Mouse (Mus musculus) CD8-positive naive resting alpha-beta T cell, adult 57 days (primary cell): ENCODE measurements around the gene T2. TPM values are rescaled to one million over a fixed set of nuclear protein-coding genes. Genes with fewer than 3 reads are reported as not detected.

Experiments used
- total RNA-seq: library from RNA; stranded (reverse); gene quantifications from one replicate; pipeline ENCODE4 v1.2.4, GENCODE M21; 2023

T2 gene
- 0.64 TPM for total RNA-seq

DNA sequence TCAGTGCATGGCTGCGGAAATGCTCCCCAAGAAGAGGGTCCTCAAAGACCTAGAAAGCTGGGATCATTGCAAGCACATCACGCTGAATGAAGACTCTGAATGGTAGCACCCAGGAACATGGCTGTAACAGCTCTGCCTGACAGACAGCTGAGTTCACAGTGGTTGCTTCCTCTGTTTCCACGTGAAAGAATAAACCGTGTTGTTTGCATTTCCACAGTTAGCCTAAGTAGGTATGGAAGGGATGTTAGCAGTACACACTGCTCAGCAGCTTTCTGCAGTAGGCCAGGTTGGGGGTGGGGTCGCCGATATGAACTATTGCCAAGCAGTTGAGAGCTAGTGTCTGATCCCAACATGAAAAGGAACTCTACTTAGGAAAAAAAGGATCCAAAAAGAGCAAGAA lies at the start of gene T2:
Gene T2, plus strand, starts transcription at position 301 of the 400 bp plus-strand sequence.

DNA sequence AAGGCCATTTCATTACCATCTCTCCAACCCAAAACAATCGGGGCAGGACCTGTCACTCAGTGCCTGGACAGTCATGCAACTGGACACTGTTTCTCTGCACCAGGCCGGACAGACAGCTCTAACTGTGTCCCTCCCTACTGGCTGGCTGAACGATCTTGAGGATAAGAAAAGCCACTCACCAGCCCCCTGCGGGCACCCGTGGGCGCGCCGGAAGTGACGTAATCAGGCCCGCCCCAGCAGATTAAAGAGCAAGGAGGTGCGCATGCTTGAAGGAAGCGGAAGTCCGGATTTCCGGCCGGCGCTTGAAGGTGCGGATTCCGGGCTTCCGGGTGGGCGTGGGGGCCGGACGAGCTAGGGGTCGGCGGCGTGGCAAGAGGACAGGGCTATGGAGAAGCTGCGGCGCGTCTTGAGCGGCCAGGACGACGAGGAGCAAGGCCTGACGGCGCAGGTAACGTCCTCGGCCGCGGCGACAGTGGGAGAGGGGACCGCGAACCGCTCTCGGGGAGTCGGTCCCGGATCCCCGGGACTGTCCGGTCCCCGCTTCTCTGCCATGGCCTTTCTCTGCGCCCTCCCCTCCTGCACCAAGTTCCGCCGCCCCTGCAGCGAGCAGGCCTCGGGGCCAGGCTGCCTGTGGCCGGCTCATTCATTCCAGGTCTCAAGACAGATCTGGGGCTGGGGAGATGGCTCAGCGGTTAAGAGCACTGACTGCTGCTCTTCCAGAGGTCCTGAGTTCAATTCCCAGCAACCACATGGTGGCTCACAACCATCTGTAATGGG lies 44.8 kb upstream of the T2 start, which contains the start of gene Sft2d1:
Gene Sft2d1, plus strand, starts transcription at position 265 of the 777 bp plus-strand sequence.

DNA sequence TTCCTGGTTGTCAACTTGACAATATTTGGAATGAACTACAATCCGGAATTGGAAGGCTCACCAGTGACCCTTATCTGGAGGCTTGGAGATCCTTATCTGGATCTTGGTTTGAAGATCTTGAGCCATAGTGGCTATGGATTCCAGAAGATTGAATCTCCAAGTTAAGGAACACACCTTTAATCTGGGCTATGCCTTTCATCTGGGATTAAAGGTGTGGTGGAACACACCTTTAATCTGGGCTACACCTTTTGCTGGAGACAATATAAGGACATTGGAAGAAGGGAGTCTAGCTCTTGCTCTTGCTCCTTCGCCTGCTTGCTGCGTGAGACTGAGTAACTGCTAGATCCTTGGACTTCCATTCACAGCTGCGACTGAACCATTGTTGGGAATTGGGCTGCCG lies 18.6 kb upstream of the T2 start, which contains the start of gene Prr18:
Gene Prr18, plus strand, starts transcription at position 301 of the 400 bp plus-strand sequence.

DNA sequence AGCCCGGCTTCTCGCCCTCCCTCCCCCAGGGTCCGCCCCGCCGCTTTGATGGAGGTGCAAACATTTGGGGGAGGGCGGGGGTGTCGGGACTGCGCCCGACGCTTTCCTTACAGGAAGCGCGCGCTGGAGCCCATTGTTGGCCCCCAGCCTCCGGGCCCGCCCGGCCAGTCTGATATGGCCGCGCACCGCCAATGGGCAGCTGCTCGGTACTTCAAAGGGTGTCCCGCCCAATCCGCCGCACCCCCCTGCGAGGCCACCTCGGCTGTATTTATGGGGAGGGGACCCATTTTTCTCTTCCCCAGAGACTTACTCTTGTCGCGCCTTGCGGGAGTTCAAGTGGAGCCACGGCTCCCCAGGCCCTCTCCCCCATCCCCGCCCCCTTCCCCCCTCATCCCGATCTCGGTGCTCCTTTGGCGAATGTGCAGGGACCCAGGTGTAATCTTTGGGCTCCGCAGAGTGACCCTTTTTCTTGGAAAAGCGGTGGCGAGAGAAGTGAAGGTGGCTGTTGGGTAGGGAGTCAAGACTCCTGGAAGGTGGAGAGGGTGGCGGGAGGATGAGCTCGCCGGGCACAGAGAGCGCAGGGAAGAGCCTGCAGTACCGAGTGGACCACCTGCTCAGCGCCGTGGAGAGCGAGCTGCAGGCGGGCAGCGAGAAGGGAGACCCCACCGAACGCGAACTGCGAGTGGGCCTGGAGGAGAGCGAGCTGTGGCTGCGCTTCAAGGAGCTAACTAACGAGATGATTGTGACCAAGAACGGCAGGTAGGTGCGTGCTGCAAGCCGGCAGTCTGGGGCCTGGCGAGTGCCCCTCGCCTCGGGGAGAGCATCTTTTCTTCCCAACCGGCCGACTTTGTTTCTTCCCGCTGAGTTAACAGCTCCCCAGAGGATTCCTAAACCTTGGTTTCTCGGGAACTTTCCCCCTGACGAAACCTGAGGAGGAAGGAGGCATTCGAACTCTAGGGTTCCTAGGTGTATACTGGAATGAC lies 78.5 kb downstream of the T2 start, which contains the start of gene T:
Gene T, plus strand, starts transcription at position 446 of the 983 bp plus-strand sequence.

Other genes with a start within 250 kb of the T2 start
- not detected for gene Gm49673, start 208.2 kb upstream of the T2 start, total RNA-seq
- 42.7 TPM for gene Rnaset2a, start 207.9 kb upstream of the T2 start, total RNA-seq
- gene Fgfr1op, start 190.5 kb upstream of the T2 start, total RNA-seq: 37.1 TPM
- 6.1 TPM for gene Ccr6, start 119.9 kb upstream of the T2 start, total RNA-seq
- gene Mpc1, start 73.1 kb upstream of the T2 start, total RNA-seq: 41.7 TPM
- 84.1 TPM for gene Sft2d1, start 44.9 kb upstream of the T2 start, total RNA-seq
- gene Prr18, start 18.5 kb upstream of the T2 start, total RNA-seq: 0.64 TPM
- not detected for gene T, start 78.4 kb downstream of the T2 start, total RNA-seq
- not detected for gene Pde10a, start 169.4 kb downstream of the T2 start, total RNA-seq
- not detected for gene Gm17087, start 211.0 kb downstream of the T2 start, total RNA-seq